ENCODE assay signal across 8 mouse cellular contexts in the genomic region with DNA sequence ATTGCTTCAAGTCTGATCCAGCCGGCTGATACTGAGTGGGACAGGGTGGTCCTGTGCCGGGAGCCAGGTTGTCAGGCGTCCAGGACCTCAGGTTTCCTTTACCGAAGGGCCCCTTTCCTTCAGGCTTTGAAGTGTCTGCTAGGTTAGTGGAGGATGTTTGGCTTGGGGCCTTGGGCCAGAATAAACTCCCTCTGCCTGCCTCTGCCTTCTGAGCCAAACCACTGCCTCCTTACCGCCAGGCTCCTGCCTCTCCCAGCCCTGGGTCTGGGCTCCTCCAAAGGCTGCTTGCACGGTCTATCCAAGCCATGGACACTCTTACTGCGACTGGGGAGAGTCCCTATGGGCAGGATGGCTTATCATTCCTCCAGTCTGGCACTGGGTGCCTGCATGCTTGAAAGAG.
DNase-seq lines count a peak whose midpoint lies in the region; ATAC-seq and TF ChIP-seq lines count a peak whose summit lies in the region.

No protein-coding gene starts in this region.

- no peak for ATAC-seq in liver, embryonic 12.5 days
- ATAC-seq in intestine, embryonic 15.5 days: 0 out of 2 replicates have a peak, but pooled peaks have one; percentile 11

- peak overlapping the region; percentile 30; the same call in 1 of the 2 replicates for H3K27ac ChIP-seq in liver, embryonic 12.5 days
- peak overlapping the region; percentile 92 for H3K27ac ChIP-seq in intestine, embryonic 15.5 days
- peak overlapping the region; percentile 31; the same call in 1 of the 2 replicates for H3K27ac ChIP-seq in small intestine, adult 2 months (ENCODE audit: insufficient read depth, low read depth, low read length)

- no peaks in the 10 kb centered on the region for H3K36me3 ChIP-seq in liver, embryonic 12.5 days
- no peaks in the 10 kb centered on the region for H3K36me3 ChIP-seq in intestine, embryonic 15.5 days
- H3K36me3 ChIP-seq in small intestine, adult 2 months (ENCODE audit: control insufficient read depth, insufficient read depth, low read length): no peaks in the 10 kb centered on the region

- 11% methylated on average over 7 of the region's 7 CpGs for WGBS in liver, embryonic 12.5 days (ENCODE audit: insufficient replicate concordance)
- 8% methylated on average over 7 of the region's 7 CpGs for WGBS in intestine, embryonic 15.5 days
- WGBS in small intestine, adult 2 months: 13% methylated on average over 7 of the region's 7 CpGs

- H3K4me1 ChIP-seq in liver, embryonic 12.5 days: no peaks in the 10 kb centered on the region
- H3K4me1 ChIP-seq in intestine, embryonic 15.5 days (replicated peaks): peaks cover 35% of the 10 kb centered on the region
- H3K4me1 ChIP-seq in small intestine, adult 2 months (ENCODE audit: control insufficient read depth, insufficient read depth, insufficient read length, low read length): peaks cover 6% of the 10 kb centered on the region; the same call in 1 of the 2 replicates

- TF ChIP-seq CTCF in small intestine, adult 2 months (IDR thresholded peaks at IDR 0.05; ENCODE audit: extremely low read depth, insufficient read length, insufficient replicate concordance, low read depth, low read length): no peak

- no peak for DNase-seq in liver
- DNase-seq in heart, adult 18-20 months: peak; percentile 57 to 67
- DNase-seq in B cell, adult 2 months: no peak
- no peak for DNase-seq in left cerebral cortex, adult 18-20 months (ENCODE audit: low spot score in 2 of 2)
- DNase-seq in retina, postnatal 1 day: no peak

- no peak overlapping the region for H3K4me3 ChIP-seq in liver, embryonic 12.5 days
- no peak overlapping the region; the same call in 1 of the 2 replicates for H3K4me3 ChIP-seq in intestine, embryonic 15.5 days (replicated peaks)
- H3K4me3 ChIP-seq in small intestine, adult 2 months (ENCODE audit: low read depth, low read length): no peak overlapping the region

- H3K4me2 ChIP-seq in liver, embryonic 12.5 days: no peak overlapping the region
- peak overlapping the region; percentile 57 for H3K4me2 ChIP-seq in intestine, embryonic 15.5 days (replicated peaks)

- H3K9me3 ChIP-seq in liver, embryonic 12.5 days (replicated peaks): no peaks in the 10 kb centered on the region
- no peaks in the 10 kb centered on the region for H3K9me3 ChIP-seq in intestine, embryonic 15.5 days

- H3K9ac ChIP-seq in liver, embryonic 12.5 days: no peak overlapping the region
- peak overlapping the region; percentile 34 for H3K9ac ChIP-seq in intestine, embryonic 15.5 days

- TF ChIP-seq POLR2A in small intestine, adult 2 months (IDR thresholded peaks at IDR 0.05; ENCODE audit: low read depth, low read length): no peak

- H3K27me3 ChIP-seq in liver, embryonic 12.5 days (replicated peaks): peaks cover 72% of the 10 kb centered on the region
- H3K27me3 ChIP-seq in intestine, embryonic 15.5 days (replicated peaks): no peaks in the 10 kb centered on the region
- H3K27me3 ChIP-seq in small intestine, adult 2 months (ENCODE audit: control insufficient read depth, insufficient read depth, low read length): peaks cover 8% of the 10 kb centered on the region; the same call in 1 of the 2 replicates

Comparison
In these comparisons a context has a peak if more than half of its experiments do, and no peak if none do; other contexts are left out.
1. H3K27ac ChIP-seq: peak in every context shown above with its lines; median percentile 92 in intestine, embryonic 15.5 days; 31 in small intestine, adult 2 months; 30 in liver, embryonic 12.5 days.
2. DNase-seq: peak in heart, adult 18-20 months (2 of 2); none in liver (single experiment), B cell, adult 2 months (0 of 2), left cerebral cortex, adult 18-20 months (0 of 2) and retina, postnatal 1 day (single experiment).